Mouse (Mus musculus) layer of hippocampus, adult 9-10 months (tissue): ENCODE results near the gene Rnase2b.

Experiments
- DNase-seq: peaks from one replicate; pipeline ENCODE4 v3.0.0; 2022; ENCODE audit warnings: low spot score

Rnase2b gene

GRCm38 (mm10) chr14:51161976-51162375 is at the start of gene Rnase2b:
Rnase2b (plus strand) TSS chr14:51162260.
- DNase-seq = peak; percentile 31

- no peak for DNase-seq
These were observed 48.6 kb upstream of the Rnase2b start for GRCm38 (mm10) chr14:51113476-51113875.

- no peak for DNase-seq
These were observed 48.0 kb upstream of the Rnase2b start, which contains the start of gene Eddm3b for GRCm38 (mm10) chr14:51113916-51114560. Eddm3b (plus strand) TSS chr14:51114426.

- no peak for DNase-seq
These were observed 36.4 kb upstream of the Rnase2b start for GRCm38 (mm10) chr14:51125684-51126083.

GRCm38 (mm10) chr14:51127648-51128258 is 34.3 kb upstream of the Rnase2b start:
- DNase-seq = no peak

- no peak for DNase-seq
These were observed 33.1 kb upstream of the Rnase2b start for GRCm38 (mm10) chr14:51128775-51129623.

GRCm38 (mm10) chr14:51129624-51129975 is 32.5 kb upstream of the Rnase2b start:
- no peak for DNase-seq

- DNase-seq = no peak
These were observed 31.6 kb upstream of the Rnase2b start for GRCm38 (mm10) chr14:51130315-51130940.

GRCm38 (mm10) chr14:51131086-51131815 is 30.8 kb upstream of the Rnase2b start:
- no peak for DNase-seq

GRCm38 (mm10) chr14:51132372-51132771 is 29.7 kb upstream of the Rnase2b start:
- no peak for DNase-seq

- no peak for DNase-seq
These were observed 21.7 kb upstream of the Rnase2b start for GRCm38 (mm10) chr14:51140342-51140741.

- DNase-seq = no peak
These were observed 19.9 kb upstream of the Rnase2b start for GRCm38 (mm10) chr14:51142119-51142518.

GRCm38 (mm10) chr14:51142568-51142967 is 19.5 kb upstream of the Rnase2b start:
- no peak for DNase-seq

GRCm38 (mm10) chr14:51143287-51143686 is 18.8 kb upstream of the Rnase2b start:
- peak; percentile 36 for DNase-seq

- DNase-seq = no peak
These were observed 18.1 kb upstream of the Rnase2b start for GRCm38 (mm10) chr14:51143937-51144336.

- DNase-seq = no peak
These were observed 17.6 kb upstream of the Rnase2b start for GRCm38 (mm10) chr14:51144451-51144850.

- no peak for DNase-seq
These were observed 16.5 kb upstream of the Rnase2b start for GRCm38 (mm10) chr14:51145521-51145920.

- DNase-seq = no peak
These were observed 15.4 kb upstream of the Rnase2b start, which contains the start of gene Rnase1 for GRCm38 (mm10) chr14:51146685-51147084. Rnase1 (minus strand) TSS chr14:51146785.

- no peak for DNase-seq
These were observed 14.1 kb upstream of the Rnase2b start for GRCm38 (mm10) chr14:51148006-51148405.

GRCm38 (mm10) chr14:51149164-51149563 is 12.9 kb upstream of the Rnase2b start:
- DNase-seq = no peak

GRCm38 (mm10) chr14:51150206-51150831 is 11.7 kb upstream of the Rnase2b start:
- no peak for DNase-seq
